Mouse (Mus musculus): ENCODE data around the gene Ubash3a. TPM values are rescaled to one million over a fixed set of nuclear protein-coding genes. Genes with fewer than 3 reads are reported as not detected.

The Ubash3a gene
- polyA plus RNA-seq (2016; fragmentation: Nextera tagmentation; extraction: Ambion mirVana): 0.75 and 3.0 TPM in 2 replicates

DNA sequence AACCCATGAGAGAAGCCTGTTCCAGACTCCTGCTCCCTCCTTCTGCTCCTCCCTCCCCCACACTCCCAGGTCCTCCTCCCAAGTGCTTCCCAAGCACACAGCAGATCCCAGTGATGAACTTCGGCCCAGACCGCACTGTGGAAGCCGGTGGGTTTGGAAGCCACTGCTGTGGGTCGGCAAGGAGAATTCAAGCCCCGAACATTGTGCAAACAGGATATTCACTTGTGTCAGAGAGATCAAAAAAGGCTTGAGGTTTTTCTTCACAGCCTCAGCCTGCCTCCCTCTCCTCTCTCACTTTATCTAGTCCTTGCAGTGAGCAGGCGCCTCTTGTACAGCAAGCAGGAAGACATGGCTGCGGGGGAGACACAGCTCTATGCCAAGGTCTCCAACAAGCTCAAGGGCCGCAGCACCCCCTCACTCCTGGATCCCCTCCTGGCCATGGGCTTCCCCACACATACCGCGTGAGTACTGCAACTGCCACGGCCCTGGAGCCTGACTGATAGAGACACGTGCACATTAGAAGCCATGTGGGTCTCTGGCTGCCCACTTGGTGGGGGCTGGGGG lies at the start of gene Ubash3a:
Ubash3a (plus strand) TSS at position 103 of the 564 bp plus-strand sequence.
- no peak within 1 kb of the TSS for H3K27ac ChIP-seq
- H3K27me3 ChIP-seq (ENCODE audit: insufficient read depth, poor library complexity, severe bottlenecking): 0 out of 2 replicates have a peak, but pooled peaks cover 10% of the 10 kb centered on the region
- no peaks in the 10 kb centered on the region for H3K36me3 ChIP-seq
- no peak for DNase-seq (ENCODE audit: low spot score)
- H3K4me1 ChIP-seq: peaks cover 9% of the 10 kb centered on the region
- WGBS: 46% methylated on average over 12 of the region's 12 CpGs
- H3K9me3 ChIP-seq: no peaks in the 10 kb centered on the region
- H3K4me3 ChIP-seq: no peak within 1 kb of the TSS

DNA sequence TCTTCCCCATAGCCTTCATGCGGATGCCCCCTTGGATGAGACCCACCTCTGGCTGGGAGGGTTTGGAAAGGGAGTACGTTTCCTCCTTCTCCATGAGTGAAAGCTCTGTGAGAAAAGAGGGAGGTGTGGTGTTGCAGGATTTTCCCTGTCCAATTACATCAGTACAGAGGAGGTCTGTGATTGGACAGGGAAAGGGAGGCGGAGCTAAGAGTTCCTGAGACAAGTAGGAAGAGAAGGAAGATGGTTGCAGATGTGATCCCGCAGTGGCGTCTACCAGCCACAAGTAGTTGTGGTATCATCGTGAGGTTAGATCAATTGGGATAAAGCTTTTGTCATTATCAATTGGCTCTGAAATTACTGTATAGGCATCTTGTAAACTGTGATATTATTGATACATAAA lies 49.8 kb upstream of the Ubash3a start:
- H3K9me3 ChIP-seq: peaks cover 2% of the 10 kb centered on the region; the same call in 1 of the 2 replicates
- no peaks in the 10 kb centered on the region for H3K27me3 ChIP-seq (ENCODE audit: insufficient read depth, poor library complexity, severe bottlenecking)
- H3K4me1 ChIP-seq: 0 out of 2 replicates have a peak, but pooled peaks cover 8% of the 10 kb centered on the region
- H3K27ac ChIP-seq: no peak overlapping the region
- H3K36me3 ChIP-seq: no peaks in the 10 kb centered on the region
- WGBS: 74% methylated on average over 6 of the region's 6 CpGs
- no peak for DNase-seq (ENCODE audit: low spot score)
- no peak overlapping the region for H3K4me3 ChIP-seq

DNA sequence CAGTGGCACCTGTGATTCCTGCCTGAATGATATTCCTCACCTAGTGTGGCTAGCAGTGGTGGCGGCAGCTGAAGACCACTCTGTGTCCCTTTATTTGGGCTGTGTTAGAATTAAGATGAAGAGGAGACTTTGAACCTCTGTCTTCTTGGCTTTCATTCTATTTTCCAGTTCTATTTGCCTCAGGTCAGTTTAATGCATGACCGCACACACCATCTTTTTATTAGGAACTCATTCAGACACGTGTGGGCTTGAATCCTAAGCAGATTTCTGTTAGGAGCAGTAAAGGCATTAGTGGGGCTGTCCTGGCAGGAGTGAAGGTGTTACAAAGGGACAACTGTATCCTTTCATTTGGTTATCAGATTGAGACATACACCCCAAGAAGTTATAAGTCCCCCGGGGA lies 47.4 kb upstream of the Ubash3a start:
- Histone ChIP-seq H3K27ac (no peak overlapping the region), H3K4me1 (peaks cover 10% of the 10 kb centered on the region), H3K27me3 (ENCODE audit: insufficient read depth, poor library complexity, severe bottlenecking) (no peaks in the 10 kb centered on the region; the same call in 1 of the 2 replicates), H3K9me3 (peaks cover 2% of the 10 kb centered on the region; the same call in 1 of the 2 replicates), H3K4me3 (no peak overlapping the region), H3K36me3 (no peaks in the 10 kb centered on the region)
- WGBS: 83% methylated on average over 4 of the region's 4 CpGs
- no peak for DNase-seq (ENCODE audit: low spot score)

DNA sequence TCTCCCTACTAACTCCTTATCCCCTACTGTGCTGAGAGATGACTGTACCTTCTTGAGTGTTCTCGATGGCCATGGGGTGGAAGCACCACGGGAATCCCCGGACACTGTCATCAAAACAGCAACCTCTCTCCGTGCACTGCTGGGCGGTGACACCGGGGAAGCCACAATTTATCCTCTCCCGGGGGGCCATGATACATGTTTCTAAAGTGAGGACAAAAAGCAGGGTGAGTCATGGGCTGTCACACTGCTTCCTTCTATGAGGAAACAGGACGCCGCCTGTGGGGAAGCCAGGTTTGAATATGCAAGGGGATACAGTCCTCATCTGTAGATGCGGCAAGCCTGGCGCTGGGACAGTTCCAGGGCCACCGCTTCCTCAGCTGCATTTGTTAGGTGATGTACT lies 45.1 kb upstream of the Ubash3a start:
- H3K27me3 ChIP-seq (ENCODE audit: insufficient read depth, poor library complexity, severe bottlenecking): no peaks in the 10 kb centered on the region; the same call in 1 of the 2 replicates
- no peak overlapping the region for H3K4me3 ChIP-seq
- H3K36me3 ChIP-seq: no peaks in the 10 kb centered on the region
- peaks cover 2% of the 10 kb centered on the region; the same call in 1 of the 2 replicates for H3K9me3 ChIP-seq
- DNase-seq (ENCODE audit: low spot score): no peak
- peaks cover 11% of the 10 kb centered on the region for H3K4me1 ChIP-seq
- 77% methylated on average over 12 of the region's 12 CpGs for WGBS
- H3K27ac ChIP-seq: no peak overlapping the region

DNA sequence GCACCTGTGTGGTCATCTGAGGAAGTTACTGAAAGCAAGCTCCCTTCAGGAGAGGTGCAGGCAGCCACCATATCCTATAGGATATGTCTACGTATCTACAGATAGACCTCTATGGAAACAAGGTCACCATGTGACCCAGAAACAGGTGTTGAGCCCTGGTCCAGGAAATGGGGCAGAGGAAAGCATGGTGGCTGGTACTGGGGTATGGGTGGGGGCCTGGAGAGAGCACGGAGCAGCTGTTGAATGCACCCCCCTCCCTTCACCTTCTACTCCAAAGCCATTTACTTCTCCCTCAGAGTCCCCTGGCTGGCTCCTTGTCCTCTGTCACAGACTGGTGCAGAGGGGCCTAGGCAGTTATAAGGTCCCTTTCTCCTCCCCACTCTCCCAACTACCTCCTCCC lies 43.9 kb upstream of the Ubash3a start:
- no peaks in the 10 kb centered on the region for H3K36me3 ChIP-seq
- no peak overlapping the region for H3K27ac ChIP-seq
- peaks cover 2% of the 10 kb centered on the region; the same call in 1 of the 2 replicates for H3K9me3 ChIP-seq
- peaks cover 11% of the 10 kb centered on the region for H3K4me1 ChIP-seq
- H3K27me3 ChIP-seq (ENCODE audit: insufficient read depth, poor library complexity, severe bottlenecking): no peaks in the 10 kb centered on the region; the same call in 1 of the 2 replicates
- DNase-seq (ENCODE audit: low spot score): no peak
- 83% methylated on average over 2 of the region's 2 CpGs for WGBS
- H3K4me3 ChIP-seq: no peak overlapping the region

DNA sequence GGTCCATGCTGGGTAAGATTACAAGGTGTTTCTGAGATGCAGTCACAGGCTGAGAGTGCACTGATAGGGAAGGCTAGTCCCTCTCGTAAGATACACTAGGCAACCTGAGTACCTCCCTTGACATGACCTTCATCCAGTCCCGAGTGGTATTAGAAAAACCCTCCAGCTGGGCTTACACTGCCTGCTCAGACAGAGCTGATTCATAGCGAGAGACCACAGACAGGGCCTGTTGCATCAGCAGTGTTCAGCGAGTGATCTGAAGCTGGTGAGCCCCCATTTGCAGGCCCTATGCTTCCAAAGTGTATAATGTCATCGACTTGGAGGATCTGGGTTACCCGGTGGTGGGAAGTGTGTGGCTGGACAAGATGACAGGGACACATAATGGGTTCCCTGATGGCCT lies 42.5 kb upstream of the Ubash3a start, which contains the start of gene Tff1:
Tff1 (minus strand) TSS at position 151 of the 400 bp plus-strand sequence.
- DNase-seq (ENCODE audit: low spot score): no peak
- H3K4me3 ChIP-seq: no peak within 1 kb of the TSS
- peaks cover 11% of the 10 kb centered on the region for H3K4me1 ChIP-seq
- no peak within 1 kb of the TSS for H3K27ac ChIP-seq
- 62% methylated on average over 6 of the region's 6 CpGs for WGBS
- H3K27me3 ChIP-seq (ENCODE audit: insufficient read depth, poor library complexity, severe bottlenecking): no peaks in the 10 kb centered on the region; the same call in 1 of the 2 replicates
- no peaks in the 10 kb centered on the region for H3K36me3 ChIP-seq
- H3K9me3 ChIP-seq: no peaks in the 10 kb centered on the region

DNA sequence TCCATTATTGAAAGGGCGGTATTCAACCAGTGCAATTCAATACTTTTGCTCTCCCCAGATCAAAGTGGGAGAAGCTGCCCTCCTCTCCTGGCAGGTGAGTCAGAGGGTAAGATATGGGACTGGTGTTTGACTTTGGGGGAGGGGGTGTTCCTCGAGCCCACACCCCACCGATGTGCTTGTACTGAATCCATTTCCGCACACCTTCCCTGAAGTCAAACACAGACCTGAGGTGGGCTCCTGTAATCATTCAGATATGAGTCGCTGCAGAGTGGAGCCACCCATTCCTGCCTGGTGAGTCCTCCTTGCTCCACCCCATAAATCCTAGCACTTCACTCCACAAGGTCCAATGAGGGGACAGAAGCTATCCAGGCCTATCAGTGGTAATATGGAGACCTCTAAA lies 37.9 kb upstream of the Ubash3a start:
- no peaks in the 10 kb centered on the region for H3K9me3 ChIP-seq
- H3K27me3 ChIP-seq (ENCODE audit: insufficient read depth, poor library complexity, severe bottlenecking): no peaks in the 10 kb centered on the region; the same call in 1 of the 2 replicates
- no peak overlapping the region for H3K4me3 ChIP-seq
- no peak overlapping the region for H3K27ac ChIP-seq
- peaks cover 5% of the 10 kb centered on the region for H3K4me1 ChIP-seq
- DNase-seq (ENCODE audit: low spot score): no peak
- H3K36me3 ChIP-seq: no peaks in the 10 kb centered on the region
- whole genome bisulfite sequencing: 82% methylated on average over 5 of the region's 5 CpGs

DNA sequence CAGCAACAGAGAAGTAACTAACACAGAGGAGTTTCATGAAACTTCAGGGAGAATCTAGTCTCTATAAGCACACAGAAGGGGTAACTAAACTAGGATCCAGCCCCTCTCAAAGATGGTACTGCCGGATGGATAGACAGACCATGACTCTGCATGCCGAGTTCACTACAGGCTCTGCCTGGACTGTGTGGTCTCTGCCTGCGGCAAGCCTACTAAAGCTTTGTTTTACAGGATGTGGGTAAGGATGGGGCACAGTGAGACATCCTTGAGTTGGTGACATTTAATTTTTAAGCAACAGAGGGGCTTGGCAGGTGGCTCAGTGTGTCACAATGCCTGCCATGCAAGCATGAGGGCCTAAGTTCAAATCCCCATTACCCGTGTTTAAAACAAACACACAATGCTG lies 31.4 kb upstream of the Ubash3a start:
- peaks cover 14% of the 10 kb centered on the region for H3K27me3 ChIP-seq (ENCODE audit: insufficient read depth, poor library complexity, severe bottlenecking)
- WGBS: 83% methylated on average over 4 of the region's 4 CpGs
- no peak overlapping the region for H3K27ac ChIP-seq
- H3K4me3 ChIP-seq: no peak overlapping the region
- DNase-seq (ENCODE audit: low spot score): no peak
- H3K9me3 ChIP-seq: no peaks in the 10 kb centered on the region
- H3K36me3 ChIP-seq: no peaks in the 10 kb centered on the region
- no peaks in the 10 kb centered on the region for H3K4me1 ChIP-seq

DNA sequence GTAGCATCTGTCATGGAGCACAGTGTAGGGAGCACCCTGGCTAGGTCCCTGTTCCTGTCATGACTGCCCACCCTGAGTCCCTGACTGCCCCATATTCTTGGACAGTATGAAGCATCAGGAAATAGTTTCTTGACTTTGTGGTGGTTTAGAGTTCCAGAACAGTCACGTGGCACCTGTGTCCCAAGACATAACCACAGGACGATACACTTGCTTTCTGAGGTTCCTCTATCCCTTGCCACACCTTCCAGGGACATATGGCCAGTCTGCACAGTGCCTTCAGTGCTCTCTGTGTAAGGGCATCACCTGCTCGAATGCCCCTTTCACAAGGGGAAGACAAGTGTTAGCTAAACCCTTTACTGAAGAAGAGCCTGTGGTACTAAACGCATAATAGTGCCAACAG lies 26.2 kb upstream of the Ubash3a start:
- Histone ChIP-seq H3K9me3 (no peaks in the 10 kb centered on the region), H3K27ac (no peak overlapping the region), H3K4me1 (no peaks in the 10 kb centered on the region), H3K4me3 (no peak overlapping the region), H3K36me3 (no peaks in the 10 kb centered on the region), H3K27me3 (ENCODE audit: insufficient read depth, poor library complexity, severe bottlenecking) (peaks cover 20% of the 10 kb centered on the region)
- no peak for DNase-seq (ENCODE audit: low spot score)
- WGBS: 75% methylated on average over 4 of the region's 4 CpGs

DNA sequence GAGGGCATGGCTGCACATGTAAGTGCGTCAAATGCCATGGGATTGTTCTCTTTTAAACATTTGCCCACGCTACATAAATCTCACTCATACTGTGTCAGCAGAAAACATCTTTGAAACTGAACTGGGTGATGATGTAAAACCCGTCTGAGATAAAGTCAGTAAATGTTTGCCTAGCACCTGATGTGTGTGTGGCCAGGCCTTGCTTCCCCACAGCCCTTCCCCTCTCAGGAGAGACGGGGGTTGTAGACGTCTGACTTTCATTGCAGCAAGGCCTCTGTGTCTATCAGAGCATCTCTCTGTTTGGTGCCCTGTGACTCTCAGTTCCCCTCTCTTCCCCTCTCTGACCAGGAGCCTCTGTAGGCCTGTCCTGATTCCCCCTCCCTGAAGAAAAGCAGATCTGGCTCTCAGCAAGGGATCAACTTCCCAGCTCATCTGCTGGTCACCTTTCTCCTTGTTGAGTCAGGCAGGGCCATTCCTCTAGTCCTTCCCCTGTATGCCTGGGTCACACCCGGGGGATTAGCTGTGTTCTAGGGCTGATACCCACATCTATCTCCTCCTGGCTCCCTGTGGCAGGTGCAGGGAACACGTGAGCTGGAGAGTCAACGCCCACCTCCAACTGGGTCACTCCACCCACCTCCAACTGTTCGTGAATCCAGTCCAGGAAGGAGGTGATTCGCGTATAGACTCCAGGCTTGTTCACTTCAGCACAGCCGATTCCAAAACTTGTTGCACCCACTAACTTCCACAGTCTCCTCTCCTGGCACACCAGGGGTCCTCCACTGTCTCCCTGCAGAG lies 24.3 kb upstream of the Ubash3a start:
- Histone ChIP-seq H3K36me3 (no peaks in the 10 kb centered on the region), H3K4me3 (no peak overlapping the region), H3K4me1 (no peaks in the 10 kb centered on the region), H3K27ac (no peak overlapping the region), H3K27me3 (ENCODE audit: insufficient read depth, poor library complexity, severe bottlenecking) (peaks cover 23% of the 10 kb centered on the region), H3K9me3 (no peaks in the 10 kb centered on the region)
- 63% methylated on average over 12 of the region's 12 CpGs for WGBS
- no peak for DNase-seq (ENCODE audit: low spot score)

DNA sequence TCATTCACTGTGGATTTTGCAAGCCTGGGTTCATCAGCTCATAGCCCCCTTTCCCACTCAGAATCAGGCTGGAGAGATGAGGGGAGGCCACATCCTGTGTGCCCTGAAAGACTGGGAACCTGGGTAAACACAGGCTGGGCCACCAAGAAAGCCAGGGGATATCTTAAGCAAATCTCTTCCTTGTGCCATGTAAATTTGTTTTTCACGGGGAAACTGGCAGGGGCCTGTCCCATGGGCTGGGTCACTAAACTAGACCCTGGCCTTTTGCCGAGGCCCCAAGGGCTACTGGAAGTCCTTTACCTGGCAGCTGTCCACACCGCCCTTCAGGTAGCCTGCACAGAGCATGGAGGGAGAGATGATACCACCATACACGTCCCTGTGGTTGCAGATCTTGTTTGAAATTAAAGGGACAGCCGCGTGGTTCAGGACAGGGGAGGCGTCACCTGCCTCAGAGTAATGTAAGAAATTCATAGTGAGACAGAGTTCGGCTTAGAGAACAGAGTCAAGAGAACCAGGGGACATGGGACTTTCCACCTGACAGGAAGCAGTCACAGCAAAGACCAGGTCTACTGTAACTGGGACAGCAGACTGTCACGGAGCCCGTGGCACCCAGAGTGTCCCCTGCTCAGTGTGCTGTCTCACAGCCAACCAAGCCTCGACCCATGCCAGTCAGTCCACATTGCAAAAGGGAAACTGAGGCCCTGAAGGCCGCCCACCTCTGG lies 23.2 kb upstream of the Ubash3a start:
- 76% methylated on average over 12 of the region's 12 CpGs for WGBS
- no peaks in the 10 kb centered on the region for H3K36me3 ChIP-seq
- H3K27ac ChIP-seq: no peak overlapping the region
- H3K4me1 ChIP-seq: no peaks in the 10 kb centered on the region
- H3K4me3 ChIP-seq: no peak overlapping the region
- peaks cover 33% of the 10 kb centered on the region for H3K27me3 ChIP-seq (ENCODE audit: insufficient read depth, poor library complexity, severe bottlenecking)
- DNase-seq (ENCODE audit: low spot score): no peak
- H3K9me3 ChIP-seq: no peaks in the 10 kb centered on the region

DNA sequence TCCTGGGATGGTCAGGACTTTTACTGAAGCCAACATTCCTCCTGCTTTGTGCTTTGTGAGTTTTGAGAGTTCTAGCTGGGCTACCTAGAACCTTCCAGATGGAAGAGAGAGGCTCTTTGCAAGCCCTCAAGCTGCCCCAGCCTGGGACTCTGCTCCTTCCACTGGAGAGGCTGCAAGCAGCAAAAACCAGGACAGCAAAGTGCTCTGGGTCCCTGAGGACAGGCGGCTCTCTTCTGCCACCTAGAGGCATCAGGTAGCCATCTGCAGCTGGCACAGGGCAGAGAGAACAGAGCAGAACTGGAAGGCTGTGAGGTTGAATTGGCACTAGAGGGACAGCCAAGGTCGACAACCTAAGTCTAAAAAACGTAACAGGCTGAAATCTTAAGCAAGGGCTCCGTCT lies 20.3 kb upstream of the Ubash3a start:
- Histone ChIP-seq H3K9me3 (no peaks in the 10 kb centered on the region), H3K4me1 (no peaks in the 10 kb centered on the region), H3K4me3 (no peak overlapping the region), H3K27me3 (ENCODE audit: insufficient read depth, poor library complexity, severe bottlenecking) (peaks cover 23% of the 10 kb centered on the region; the same call in 1 of the 2 replicates), H3K36me3 (no peaks in the 10 kb centered on the region), H3K27ac (no peak overlapping the region)
- 19% methylated on average over 4 of the region's 4 CpGs for WGBS
- peak; percentile 82 for DNase-seq (ENCODE audit: low spot score)

DNA sequence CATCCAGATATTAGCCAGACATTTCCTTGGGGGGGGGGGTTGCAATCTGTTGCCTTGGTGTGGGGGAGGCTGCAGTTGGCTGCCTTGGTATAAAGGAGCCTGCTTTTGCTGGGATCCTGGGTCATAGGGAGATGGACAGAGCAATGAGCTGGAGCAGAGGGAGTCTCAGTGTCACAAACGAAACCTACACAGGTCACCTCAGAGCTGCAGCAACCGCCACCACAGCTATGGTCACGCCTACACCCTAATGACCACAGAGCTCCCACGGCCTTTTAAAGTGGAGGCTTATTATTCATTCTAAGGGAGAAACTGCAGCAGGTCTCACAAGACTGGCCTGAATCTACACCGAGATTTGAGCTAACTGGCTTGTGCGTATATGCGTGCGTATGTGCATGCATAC lies 15.8 kb upstream of the Ubash3a start:
- H3K4me3 ChIP-seq: no peak overlapping the region
- H3K9me3 ChIP-seq: no peaks in the 10 kb centered on the region
- H3K4me1 ChIP-seq: 0 out of 2 replicates have a peak, but pooled peaks cover 6% of the 10 kb centered on the region
- no peak for DNase-seq (ENCODE audit: low spot score)
- no peaks in the 10 kb centered on the region for H3K36me3 ChIP-seq
- peaks cover 19% of the 10 kb centered on the region; the same call in 1 of the 2 replicates for H3K27me3 ChIP-seq (ENCODE audit: insufficient read depth, poor library complexity, severe bottlenecking)
- H3K27ac ChIP-seq: no peak overlapping the region
- 80% methylated on average over 8 of the region's 8 CpGs for WGBS

All from heart, embryonic 10.5 days (tissue).